Mouse (Mus musculus) gastrocnemius, postnatal 14 days (tissue): ENCODE data around the gene Atxn1. TPM values are rescaled to one million over a fixed set of nuclear protein-coding genes. Genes with fewer than 3 reads are reported as not detected.

ENCODE experiments used
- DNase-seq: peaks from one replicate; pipeline ENCODE4 v3.0.0; 2021; ENCODE audit warnings: mixed read lengths
- intact Hi-C: fragments of 180-260 bp; cut with DNase I; formaldehyde crosslinking; loops from one replicate; pipeline ENCODE4 v1.15.1; 2025; ENCODE audit warnings: low total_unique reads
- total RNA-seq, 2 experiments: library from RNA; stranded (reverse); gene quantifications; 2 replicates each; pipeline ENCODE4 v1.2.3; 2021

The Atxn1 gene
- total RNA-seq, 2 experiments from 2014 or later: 23.5 to 23.8 TPM

GRCm38 (mm10) chr13:45906438-45907166, 58.2 kb downstream of the Atxn1 start:
- intact Hi-C loops: no loop called here
- DNase-seq: no peak

- no peak for DNase-seq
- intact Hi-C loops: no loop called here
Measured at GRCm38 (mm10) chr13:45904955-45905354, 59.9 kb downstream of the Atxn1 start.

DNA sequence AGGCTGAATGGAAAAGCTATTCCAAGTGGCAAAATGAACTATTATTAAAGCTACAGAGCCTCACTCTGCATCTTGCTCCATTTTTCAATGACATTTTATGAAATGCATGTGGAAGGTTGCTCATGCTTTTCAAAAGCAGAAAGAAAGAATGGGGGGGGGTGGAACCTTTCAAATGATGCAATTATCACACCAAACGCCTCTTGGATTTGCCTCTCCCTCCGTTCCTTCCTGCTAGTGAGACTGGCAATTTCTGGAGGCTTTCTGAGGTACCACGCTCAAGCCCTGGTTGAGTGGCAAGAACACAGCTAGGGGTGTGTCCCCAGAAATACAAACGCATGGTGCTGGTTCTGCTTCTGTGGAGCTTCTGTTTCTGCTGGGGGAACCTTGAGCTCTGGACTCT, 60.4 kb downstream of the Atxn1 start:
- intact Hi-C loops: no loop called here
- DNase-seq: no peak

- intact Hi-C loops: no loop called here
- DNase-seq: no peak
Measured at GRCm38 (mm10) chr13:45903519-45904274, 61.1 kb downstream of the Atxn1 start.

- no peak for DNase-seq
- intact Hi-C loops: no loop called here
Measured at GRCm38 (mm10) chr13:45902457-45902856, 62.4 kb downstream of the Atxn1 start.

GRCm38 (mm10) chr13:45900776-45901175, 64.0 kb downstream of the Atxn1 start:
- no peak for DNase-seq
- intact Hi-C loops: no loop called here

GRCm38 (mm10) chr13:45897571-45897970, 67.2 kb downstream of the Atxn1 start:
- intact Hi-C loops: no loop called here
- no peak for DNase-seq

GRCm38 (mm10) chr13:45894760-45895159, 70.0 kb downstream of the Atxn1 start:
- intact Hi-C loops: no loop called here
- no peak for DNase-seq

GRCm38 (mm10) chr13:45894234-45894633, 70.6 kb downstream of the Atxn1 start:
- intact Hi-C loops: no loop called here
- DNase-seq: no peak

DNA sequence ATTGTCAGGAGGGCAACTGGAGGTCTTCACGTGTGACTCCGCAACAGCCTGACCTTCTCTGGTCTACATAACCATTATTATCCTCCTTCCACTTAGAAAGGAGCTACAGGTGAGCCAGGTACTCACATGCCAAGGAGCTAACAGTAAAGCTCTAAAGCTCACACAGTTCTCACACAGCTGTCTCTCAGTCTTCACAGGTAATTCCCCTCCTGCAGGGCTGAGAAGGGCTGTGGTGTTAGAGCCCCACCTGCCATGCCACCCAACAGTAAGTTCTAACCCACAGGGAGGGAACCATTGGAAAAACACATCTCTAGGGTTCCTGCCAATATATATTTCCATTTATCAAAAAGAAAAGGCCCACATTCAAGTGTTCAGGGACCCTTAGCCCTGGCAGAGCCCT, 73.7 kb downstream of the Atxn1 start:
- no peak for DNase-seq
- intact Hi-C loops: no loop called here

DNA sequence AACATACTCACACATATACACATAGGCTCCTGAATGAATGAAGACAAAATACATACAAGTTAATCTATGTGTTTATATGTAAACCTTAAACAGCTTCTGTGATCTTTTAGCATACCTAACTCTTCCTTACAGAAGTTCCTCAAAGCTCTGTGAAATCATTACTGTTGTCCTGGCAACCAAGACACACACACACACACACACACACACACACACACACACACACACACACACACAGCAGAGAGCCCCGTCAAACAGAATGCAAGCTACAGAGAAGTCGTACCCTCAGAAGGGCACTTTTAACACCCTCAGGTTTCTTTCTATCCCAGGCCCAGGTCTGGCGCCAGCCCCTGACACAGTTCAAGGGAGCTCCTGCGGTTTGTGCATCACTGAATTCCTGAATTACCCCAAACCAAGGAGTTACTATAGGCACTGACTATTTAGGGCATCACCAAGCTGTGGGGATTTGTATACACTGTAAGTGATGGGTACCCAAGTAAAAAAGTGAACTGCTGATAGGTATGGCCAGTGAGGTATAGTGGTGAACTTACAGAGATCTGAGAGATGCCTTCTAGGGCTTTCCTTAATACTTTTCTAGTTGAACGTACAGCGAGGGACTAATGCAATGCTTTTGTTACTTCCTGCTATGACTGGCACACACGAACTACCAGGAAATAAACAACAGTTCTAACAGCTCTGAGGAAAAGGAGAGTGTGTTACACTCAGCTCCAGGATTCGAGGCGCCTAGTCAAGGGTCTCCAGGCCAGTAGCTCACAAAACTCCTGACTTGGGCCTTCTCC, 75.7 kb downstream of the Atxn1 start:
- intact Hi-C loops: no loop called here
- DNase-seq: no peak

- intact Hi-C loops: no loop called here
- DNase-seq: no peak
Measured at GRCm38 (mm10) chr13:45884878-45885277, 79.9 kb downstream of the Atxn1 start.

DNA sequence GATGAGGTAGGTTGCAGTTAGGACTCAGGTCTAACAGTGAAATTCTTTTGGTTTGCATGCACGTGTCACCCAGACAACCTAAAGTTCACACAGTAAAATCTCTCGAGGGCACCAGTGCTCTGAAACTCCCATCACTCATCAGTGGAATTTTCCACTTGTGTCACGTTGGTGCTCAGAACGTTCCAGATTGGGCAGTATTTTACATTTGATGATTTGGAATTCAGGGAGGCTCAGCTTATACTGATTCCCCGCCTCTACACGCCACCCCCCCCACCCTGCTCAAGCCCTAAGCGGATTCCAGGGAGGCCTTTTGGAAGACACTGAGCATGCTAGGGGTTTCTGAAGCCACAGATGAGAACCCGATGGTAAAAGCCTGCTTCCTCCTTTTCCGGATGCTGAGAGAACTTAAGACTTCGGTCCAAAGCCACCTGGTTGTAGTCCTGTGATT, 81.0 kb downstream of the Atxn1 start:
- no peak for DNase-seq
- intact Hi-C loops: no loop called here

GRCm38 (mm10) chr13:45882976-45883440, 81.8 kb downstream of the Atxn1 start:
- intact Hi-C loops: no loop called here
- no peak for DNase-seq

DNA sequence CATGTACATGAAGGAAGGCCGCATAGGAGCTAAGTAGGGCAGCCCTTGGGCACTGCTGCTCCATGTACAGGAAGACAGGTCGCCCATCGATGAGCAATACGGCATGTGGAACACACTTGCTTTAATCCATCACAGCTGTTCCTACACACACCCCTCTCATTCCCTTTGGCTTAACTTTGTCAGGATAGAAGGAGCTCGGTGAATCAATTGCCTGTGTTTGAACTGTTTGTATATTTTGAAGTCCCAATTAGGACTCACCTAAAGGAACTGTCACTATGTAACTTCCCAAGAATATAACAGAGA, 84.3 kb downstream of the Atxn1 start:
- no peak for DNase-seq
- intact Hi-C loops: no loop called here

- no peak for DNase-seq
- intact Hi-C loops: no loop called here
Measured at GRCm38 (mm10) chr13:45879746-45880542, 84.9 kb downstream of the Atxn1 start.

- DNase-seq: no peak
- intact Hi-C loops: no loop called here
Measured at GRCm38 (mm10) chr13:45876939-45877338, 87.9 kb downstream of the Atxn1 start.

DNA sequence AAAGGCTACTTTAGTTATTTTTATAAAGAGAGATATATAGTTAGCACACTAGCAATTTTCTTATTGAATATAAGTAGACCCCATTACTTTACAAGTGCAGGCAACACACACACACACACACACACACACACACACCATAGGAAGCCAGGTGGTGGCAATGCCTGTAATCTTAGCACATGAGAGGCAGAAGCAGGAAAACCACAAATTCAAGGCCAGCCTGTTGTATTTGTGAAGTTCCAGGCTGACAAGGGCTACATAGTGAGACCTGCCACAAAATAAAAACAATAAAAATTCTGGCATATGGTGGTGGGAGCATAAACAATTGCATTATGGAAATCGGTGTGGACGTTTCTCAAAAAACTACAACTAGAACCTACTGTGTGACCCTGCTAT, 88.4 kb downstream of the Atxn1 start:
- intact Hi-C loops: no loop called here
- no peak for DNase-seq

DNA sequence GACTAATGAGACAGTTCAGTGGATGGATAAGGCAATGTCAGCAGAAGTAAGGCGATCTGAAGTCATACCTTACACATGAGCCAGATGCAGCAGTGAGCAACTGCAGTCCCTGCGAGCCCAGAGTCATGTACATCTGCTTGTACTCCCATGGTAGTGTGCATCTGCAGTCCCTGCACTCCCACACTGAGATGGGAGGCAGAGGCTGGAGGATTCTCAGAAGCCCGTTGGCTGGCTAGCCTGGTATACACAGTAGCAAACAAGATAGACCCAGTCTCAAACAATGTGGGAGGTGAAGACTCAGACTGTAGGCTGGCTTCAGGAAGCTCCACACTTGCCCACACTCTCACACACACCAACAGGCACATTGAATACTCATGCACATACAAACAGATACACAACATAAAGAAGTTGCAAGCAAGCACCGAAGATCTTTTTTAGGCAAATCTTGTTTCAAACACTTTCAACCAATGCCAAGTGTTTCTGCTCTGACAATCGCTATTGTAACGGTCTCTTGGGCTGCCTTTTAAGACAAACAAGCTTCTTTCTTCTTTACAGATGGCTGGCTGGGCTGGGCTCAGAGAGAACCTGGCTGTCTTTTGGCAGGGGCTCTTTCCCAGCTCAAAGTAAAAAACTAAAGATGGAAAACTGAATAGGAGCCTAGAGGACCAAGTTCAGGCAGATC, 89.0 kb downstream of the Atxn1 start:
- intact Hi-C loops: no loop called here
- DNase-seq: no peak
